Mouse (Mus musculus): ENCODE measurements around the gene Actc1. TPM values are rescaled to one million over a fixed set of nuclear protein-coding genes. Genes with fewer than 3 reads are reported as not detected.

Gene Actc1
- total and polyA plus RNA-seq, 3 experiments, result not detected

- dilution Hi-C loops (cut with MboI; ENCODE audit: extremely low pct_ligation_motif_present, extremely low pct_unique_long_range_greater_than_20kb, low sequenced_read_pairs), result no loop called here
- no peak for TF ChIP-seq NRF1 (IDR thresholded peaks at IDR 0.05; ENCODE audit: low read depth, low read length)
- TF ChIP-seq MXI1 (IDR thresholded peaks at IDR 0.05; ENCODE audit: low read depth, low read length), result no peak
- no peak for TF ChIP-seq ETS1 (conservative IDR thresholded peaks at IDR 0.05; ENCODE audit: low read depth, low read length)
- TF ChIP-seq POLR2AphosphoS2 (IDR thresholded peaks at IDR 0.05; ENCODE audit: low read depth, low read length), result no peak
- no peak for TF ChIP-seq HCFC1 (IDR thresholded peaks at IDR 0.05; ENCODE audit: low read depth, low read length)
- no peak for TF ChIP-seq ZNF384 (IDR thresholded peaks at IDR 0.05; ENCODE audit: low read depth, low read length)
- TF ChIP-seq UBTF (IDR thresholded peaks at IDR 0.05; ENCODE audit: low read depth, low read length), result no peak
- no peak for TF ChIP-seq PAX5 (IDR thresholded peaks at IDR 0.05; ENCODE audit: low read length)
- no peak for TF ChIP-seq JUND (conservative IDR thresholded peaks at IDR 0.05; ENCODE audit: low read depth, low read length)
- no peak for TF ChIP-seq ZMIZ1 (IDR thresholded peaks at IDR 0.05; ENCODE audit: low read depth, low read length)
- TF ChIP-seq TBP (conservative IDR thresholded peaks at IDR 0.05; ENCODE audit: low read depth, low read length), result no peak
- no peak for TF ChIP-seq SIN3A (IDR thresholded peaks at IDR 0.05; ENCODE audit: low read length)
- TF ChIP-seq POLR2A (IDR thresholded peaks at IDR 0.05; ENCODE audit: low read depth, low read length), result no peak
- TF ChIP-seq BHLHE40 (IDR thresholded peaks at IDR 0.05; ENCODE audit: low read depth, low read length), result no peak
- no peak for TF ChIP-seq GABPA (IDR thresholded peaks at IDR 0.05; ENCODE audit: insufficient replicate concordance, low read depth, low read length)
- no peak for TF ChIP-seq ZC3H11A (IDR thresholded peaks at IDR 0.05; ENCODE audit: low read depth, low read length)
Observed at GRCm38 (mm10) chr2:114089862-114090261, 36.5 kb upstream of the Actc1 start.

DNA sequence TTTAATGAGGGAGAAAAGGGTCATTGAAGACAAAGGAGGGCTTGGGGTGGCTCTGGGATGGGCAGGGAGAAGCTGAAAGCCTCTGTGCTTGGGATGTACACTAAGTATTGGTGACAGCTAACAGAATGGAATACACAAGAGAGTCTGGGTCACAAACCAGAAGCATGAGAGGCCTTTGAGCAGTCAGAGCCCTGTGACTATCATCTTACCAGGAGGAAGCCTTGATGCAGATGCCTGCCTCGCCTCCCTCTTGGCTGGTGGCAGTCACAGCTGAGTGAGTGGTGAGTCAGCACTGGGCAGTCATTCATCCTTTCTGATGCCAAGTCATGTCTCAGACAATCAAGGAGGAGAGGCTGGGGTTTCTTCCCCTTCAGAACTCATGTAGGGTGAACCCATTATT is 33.9 kb upstream of the Actc1 start:
- in situ Hi-C loops (cut with MboI; ENCODE audit: low pct_ligation_motif_present, low pct_unique_long_range_greater_than_20kb, low sequenced_read_pairs) (no loop called here), dilution Hi-C loops (cut with MboI; ENCODE audit: extremely low pct_ligation_motif_present, extremely low pct_unique_long_range_greater_than_20kb, low sequenced_read_pairs) (no loop called here)
- Histone ChIP-seq H3K9ac (ENCODE audit: insufficient read depth, low read depth) (no peak overlapping the region), H3K4me1 (ENCODE audit: control insufficient read depth in 1 of 2, insufficient read depth in 2 of 2) (peaks cover 0 to 7% of the 10 kb centered on the region in 2 experiments; a peak in 2 of 4 replicates), H3K27me3 (replicated peaks) (no peaks in the 10 kb centered on the region), H3K4me3 (replicated peaks in 1 of 3; ENCODE audit: low read depth in 2 of 3, low read length in 2 of 3, poor library complexity in 1 of 3) (no peak overlapping the region), H3K79me2 (replicated peaks; ENCODE audit: control insufficient read depth, extremely low read depth, insufficient read depth, poor library complexity, severe bottlenecking) (no peaks in the 10 kb centered on the region), H3K36me3 (replicated peaks in 1 of 2; ENCODE audit: control insufficient read depth in 1 of 2, insufficient read depth in 1 of 2, low read length in 1 of 2) (no peaks in the 10 kb centered on the region), H3K27ac (ENCODE audit: insufficient read depth, low read depth) (no peak overlapping the region), H3K4me2 (ENCODE audit: insufficient read depth, low read depth, poor library complexity, severe bottlenecking) (no peak overlapping the region), H3K9me3 (replicated peaks; ENCODE audit: low read length) (no peaks in the 10 kb centered on the region)
- no peak for TF ChIP-seq JUN (IDR thresholded peaks at IDR 0.05; ENCODE audit: insufficient read depth, low read depth, low read length)
- TF ChIP-seq MAX (IDR thresholded peaks at IDR 0.05; ENCODE audit: low read length), result no peak
- TF ChIP-seq MYC (IDR thresholded peaks at IDR 0.05; ENCODE audit: low read depth, low read length), result no peak
- no peak for TF ChIP-seq USF1 (IDR thresholded peaks at IDR 0.05; ENCODE audit: low read depth, low read length)
- TF ChIP-seq UBTF (IDR thresholded peaks at IDR 0.05; ENCODE audit: low read depth, low read length), result no peak
- no peak for TF ChIP-seq ELF1 (IDR thresholded peaks at IDR 0.05; ENCODE audit: low read depth, low read length)
- no peak for TF ChIP-seq ZKSCAN1 (IDR thresholded peaks at IDR 0.05; ENCODE audit: borderline replicate concordance, low read depth, low read length)
- no peak for TF ChIP-seq TBP (conservative IDR thresholded peaks at IDR 0.05; ENCODE audit: low read depth, low read length)
- no peak for TF ChIP-seq SMC3 (IDR thresholded peaks at IDR 0.05; ENCODE audit: low read depth, low read length)
- no peak for TF ChIP-seq ETS1 (conservative IDR thresholded peaks at IDR 0.05; ENCODE audit: low read depth, low read length)
- TF ChIP-seq PAX5 (IDR thresholded peaks at IDR 0.05; ENCODE audit: low read length), result no peak
- no peak for TF ChIP-seq BHLHE40 (IDR thresholded peaks at IDR 0.05; ENCODE audit: low read depth, low read length)
- TF ChIP-seq MAZ (IDR thresholded peaks at IDR 0.05; ENCODE audit: low read depth, low read length), result no peak
- no peak for DNase-seq (ENCODE audit: extremely low read depth)

More at GRCm38 (mm10) chr2:114089862-114090261, 36.5 kb upstream of the Actc1 start:
- Histone ChIP-seq H3K4me3 (replicated peaks in 1 of 3; ENCODE audit: low read depth in 2 of 3, low read length in 2 of 3, poor library complexity in 1 of 3) (no peak overlapping the region), H3K4me1 (ENCODE audit: control insufficient read depth in 1 of 2, insufficient read depth in 2 of 2) (no peaks in the 10 kb centered on the region; a peak in 1 of 4 replicates), H3K9me3 (replicated peaks; ENCODE audit: low read length) (no peaks in the 10 kb centered on the region), H3K36me3 (replicated peaks in 1 of 2; ENCODE audit: control insufficient read depth in 1 of 2, insufficient read depth in 1 of 2, low read length in 1 of 2) (peaks cover 0 to 4% of the 10 kb centered on the region in 2 experiments), H3K4me2 (ENCODE audit: insufficient read depth, low read depth, poor library complexity, severe bottlenecking) (no peak overlapping the region), H3K27me3 (replicated peaks) (no peaks in the 10 kb centered on the region), H3K79me2 (replicated peaks; ENCODE audit: control insufficient read depth, extremely low read depth, insufficient read depth, poor library complexity, severe bottlenecking) (no peaks in the 10 kb centered on the region), H3K27ac (ENCODE audit: insufficient read depth, low read depth) (no peak overlapping the region), H3K9ac (ENCODE audit: insufficient read depth, low read depth) (no peak overlapping the region)
- DNase-seq (ENCODE audit: extremely low read depth), result no peak
- in situ Hi-C loops (cut with MboI; ENCODE audit: low pct_ligation_motif_present, low pct_unique_long_range_greater_than_20kb, low sequenced_read_pairs), result no loop called here

All from CH12.LX (cell line).